Mouse (Mus musculus) megakaryocyte, embryonic 14.5 days (primary cell): ENCODE results near the gene Tnpo1. TPM values are rescaled to one million over a fixed set of nuclear protein-coding genes. Genes with fewer than 3 reads are reported as not detected.

Experiments
- H3K27me3 ChIP-seq: replicated peaks from 2 replicates; pipeline ENCODE3; 2012; ENCODE audit warnings: inconsistent platforms
- H3K36me3 ChIP-seq: replicated peaks from 2 replicates; pipeline ENCODE3; 2012; ENCODE audit warnings: low read length, inconsistent platforms, mixed read lengths
- H3K4me1 ChIP-seq: 2 replicates; pipeline ENCODE4 v1.6.1; 2012; ENCODE audit warnings: inconsistent platforms
- H3K4me3 ChIP-seq: replicated peaks from 2 replicates; pipeline ENCODE3; 2012; ENCODE audit warnings: moderate library complexity, mild to moderate bottlenecking, inconsistent platforms
- H3K9me3 ChIP-seq: 2 replicates; pipeline ENCODE4 v1.6.1; 2012; ENCODE audit warnings: inconsistent platforms
- FLI1 ChIP-seq: IDR thresholded peaks from 2 replicates; pipeline ENCODE4 v1.6.1; 2012; ENCODE audit warnings: low read length, inconsistent platforms, mixed read lengths
- GATA1 ChIP-seq: IDR thresholded peaks from 3 replicates; pipeline ENCODE4 v1.6.1; 2012; ENCODE audit warnings: mixed read lengths, low read length, inconsistent platforms, borderline replicate concordance
- polyA plus RNA-seq: library from polyadenylated mRNA; stranded (reverse); fragments of >175 nt; gene quantifications from 2 replicates; pipeline ENCODE4 v1.2.3, GENCODE M21; 2012; ENCODE audit warnings: low replicate concordance; ENCODE audit not compliant: insufficient read depth

Gene Tnpo1
- polyA plus RNA-seq = 0.41 and 2.3 TPM in 2 replicates

GRCm38 (mm10) chr13:98926213-98926957 is at the start of gene Tnpo1:
Gene Tnpo1 (minus strand): TSS chr13:98926384.
- H3K4me3 ChIP-seq = peak within 1 kb of the TSS; percentile 96
- peaks cover 30% of the 10 kb centered on the region for H3K4me1 ChIP-seq
- no peaks in the 10 kb centered on the region for H3K9me3 ChIP-seq
- H3K36me3 ChIP-seq = peaks cover 16% of the 10 kb centered on the region
- H3K27me3 ChIP-seq = no peaks in the 10 kb centered on the region
- TF ChIP-seq GATA1 (no peak), FLI1 (no peak)

- TF ChIP-seq GATA1 = no peak
- no peak for TF ChIP-seq FLI1
- Histone ChIP-seq H3K4me1 (peaks cover 31% of the 10 kb centered on the region), H3K36me3 (no peaks in the 10 kb centered on the region), H3K4me3 (no peak overlapping the region), H3K27me3 (no peaks in the 10 kb centered on the region), H3K9me3 (peaks cover 10% of the 10 kb centered on the region)
Measured at GRCm38 (mm10) chr13:98972090-98972489, 45.9 kb upstream of the Tnpo1 start.

- peaks cover 10% of the 10 kb centered on the region for H3K9me3 ChIP-seq
- H3K4me1 ChIP-seq = peaks cover 31% of the 10 kb centered on the region
- no peaks in the 10 kb centered on the region for H3K27me3 ChIP-seq
- H3K36me3 ChIP-seq = no peaks in the 10 kb centered on the region
- TF ChIP-seq FLI1 (no peak), GATA1 (no peak)
- no peak overlapping the region for H3K4me3 ChIP-seq
Measured at GRCm38 (mm10) chr13:98971641-98972040, 45.5 kb upstream of the Tnpo1 start.

GRCm38 (mm10) chr13:98968517-98968916 is 42.3 kb upstream of the Tnpo1 start:
- no peaks in the 10 kb centered on the region for H3K36me3 ChIP-seq
- peak overlapping the region; percentile 75 for H3K4me3 ChIP-seq
- peaks cover 31% of the 10 kb centered on the region for H3K4me1 ChIP-seq
- no peaks in the 10 kb centered on the region for H3K27me3 ChIP-seq
- TF ChIP-seq GATA1 (no peak), FLI1 (no peak)
- peaks cover 4% of the 10 kb centered on the region for H3K9me3 ChIP-seq

GRCm38 (mm10) chr13:98967942-98968341 is 41.8 kb upstream of the Tnpo1 start:
- peak overlapping the region; percentile 75 for H3K4me3 ChIP-seq
- TF ChIP-seq FLI1 = no peak
- TF ChIP-seq GATA1 = no peak
- peaks cover 32% of the 10 kb centered on the region for H3K4me1 ChIP-seq
- no peaks in the 10 kb centered on the region for H3K9me3 ChIP-seq
- no peaks in the 10 kb centered on the region for H3K27me3 ChIP-seq
- no peaks in the 10 kb centered on the region for H3K36me3 ChIP-seq

GRCm38 (mm10) chr13:98966583-98966982 is 40.4 kb upstream of the Tnpo1 start:
- H3K4me3 ChIP-seq = no peak overlapping the region

GRCm38 (mm10) chr13:98963612-98964011 is 37.4 kb upstream of the Tnpo1 start:
- H3K36me3 ChIP-seq = no peaks in the 10 kb centered on the region
- no peak overlapping the region for H3K4me3 ChIP-seq
- TF ChIP-seq FLI1 (no peak), GATA1 (no peak)
- H3K4me1 ChIP-seq = peaks cover 20% of the 10 kb centered on the region
- no peaks in the 10 kb centered on the region for H3K27me3 ChIP-seq
- peaks cover 4% of the 10 kb centered on the region; the same call in 1 of the 2 replicates for H3K9me3 ChIP-seq

More at GRCm38 (mm10) chr13:98966583-98966982, 40.4 kb upstream of the Tnpo1 start:
- Histone ChIP-seq H3K36me3 (no peaks in the 10 kb centered on the region), H3K4me1 (peaks cover 38% of the 10 kb centered on the region), H3K27me3 (no peaks in the 10 kb centered on the region), H3K9me3 (no peaks in the 10 kb centered on the region)
- TF ChIP-seq GATA1 (no peak), FLI1 (no peak)

- Histone ChIP-seq H3K9me3 (peaks cover 4% of the 10 kb centered on the region; the same call in 1 of the 2 replicates), H3K27me3 (no peaks in the 10 kb centered on the region), H3K4me1 (peaks cover 32% of the 10 kb centered on the region), H3K4me3 (no peak overlapping the region), H3K36me3 (no peaks in the 10 kb centered on the region)
- TF ChIP-seq FLI1 = no peak
- TF ChIP-seq GATA1 = no peak
Measured at GRCm38 (mm10) chr13:98958177-98958576, 32.0 kb upstream of the Tnpo1 start.

- H3K9me3 ChIP-seq = peaks cover 4% of the 10 kb centered on the region; the same call in 1 of the 2 replicates
- TF ChIP-seq GATA1 (no peak), FLI1 (no peak; the same call in 1 of the 2 replicates)
- no peak overlapping the region for H3K4me3 ChIP-seq
- no peaks in the 10 kb centered on the region for H3K36me3 ChIP-seq
- H3K4me1 ChIP-seq = peaks cover 27% of the 10 kb centered on the region
- H3K27me3 ChIP-seq = no peaks in the 10 kb centered on the region
Measured at GRCm38 (mm10) chr13:98956209-98956608, 30.0 kb upstream of the Tnpo1 start.

GRCm38 (mm10) chr13:98955676-98956075 is 29.5 kb upstream of the Tnpo1 start:
- H3K4me3 ChIP-seq = no peak overlapping the region
- H3K36me3 ChIP-seq = no peaks in the 10 kb centered on the region
- H3K27me3 ChIP-seq = no peaks in the 10 kb centered on the region
- peaks cover 27% of the 10 kb centered on the region for H3K4me1 ChIP-seq
- TF ChIP-seq FLI1 (no peak), GATA1 (no peak)
- peaks cover 4% of the 10 kb centered on the region; the same call in 1 of the 2 replicates for H3K9me3 ChIP-seq

- peak overlapping the region; percentile 53 for H3K4me3 ChIP-seq
- no peaks in the 10 kb centered on the region for H3K27me3 ChIP-seq
- TF ChIP-seq FLI1 = no peak
- no peak for TF ChIP-seq GATA1
- peaks cover 4% of the 10 kb centered on the region; the same call in 1 of the 2 replicates for H3K9me3 ChIP-seq
- H3K36me3 ChIP-seq = no peaks in the 10 kb centered on the region
- H3K4me1 ChIP-seq = peaks cover 27% of the 10 kb centered on the region
Measured at GRCm38 (mm10) chr13:98955226-98955625, 29.0 kb upstream of the Tnpo1 start.
